Mouse (Mus musculus): ENCODE data around the gene Cfap157. TPM values are rescaled to one million over a fixed set of nuclear protein-coding genes. Genes with fewer than 3 reads are reported as not detected.
A peak's percentile ranks its signal among the peaks of the same experiment; 100 is the strongest.

Cfap157 gene
- polyA plus RNA-seq, 1 experiment from 2014 or later: 2.0 TPM

GRCm38 (mm10) chr2:32759001-32759400, 25.2 kb downstream of the Cfap157 start:
- H3K4me2 ChIP-seq (replicated peaks): no peak overlapping the region
- H3K9ac ChIP-seq (replicated peaks): peak overlapping the region; percentile 34
- no peak overlapping the region for H3K27ac ChIP-seq
- 86% methylated on average over 2 of the region's 2 CpGs for WGBS
- H3K9me3 ChIP-seq: no peaks in the 10 kb centered on the region
- peaks cover 54% of the 10 kb centered on the region for H3K36me3 ChIP-seq
- H3K4me3 ChIP-seq (replicated peaks): no peak overlapping the region
- no peaks in the 10 kb centered on the region for H3K27me3 ChIP-seq
- peaks cover 20% of the 10 kb centered on the region for H3K4me1 ChIP-seq (replicated peaks)
- ATAC-seq: no peak

- Histone ChIP-seq H3K4me3 (replicated peaks) (no peak overlapping the region), H3K36me3 (peaks cover 57% of the 10 kb centered on the region), H3K27ac (no peak overlapping the region), H3K27me3 (no peaks in the 10 kb centered on the region), H3K9ac (replicated peaks) (peak overlapping the region; percentile 34), H3K4me1 (replicated peaks) (peaks cover 20% of the 10 kb centered on the region), H3K4me2 (replicated peaks) (no peak overlapping the region; the same call in 1 of the 2 replicates), H3K9me3 (no peaks in the 10 kb centered on the region)
- WGBS: 72% methylated on average over 8 of the region's 8 CpGs
- ATAC-seq: no peak
These were observed 25.7 kb downstream of the Cfap157 start for GRCm38 (mm10) chr2:32758503-32758902.

- Histone ChIP-seq H3K9me3 (no peaks in the 10 kb centered on the region), H3K27ac (peak within 1 kb of the TSS; percentile 90), H3K4me2 (replicated peaks) (peak within 1 kb of the TSS; percentile 50), H3K36me3 (peaks cover 56% of the 10 kb centered on the region), H3K4me3 (replicated peaks) (peak within 1 kb of the TSS; percentile 72), H3K27me3 (no peaks in the 10 kb centered on the region), H3K4me1 (replicated peaks) (peaks cover 27% of the 10 kb centered on the region), H3K9ac (replicated peaks) (peak within 1 kb of the TSS; percentile 90)
- WGBS: under 1% methylated on average over 66 of the region's 66 CpGs
- ATAC-seq: peak; percentile 93
These were observed 27.0 kb downstream of the Cfap157 start, which contains the start of gene Tor2a for GRCm38 (mm10) chr2:32757056-32757845. Gene Tor2a, plus strand, starts transcription at chr2:32757234.

- Histone ChIP-seq H3K36me3 (peaks cover 50% of the 10 kb centered on the region), H3K9me3 (no peaks in the 10 kb centered on the region), H3K4me1 (replicated peaks) (peaks cover 33% of the 10 kb centered on the region), H3K4me2 (replicated peaks) (peak overlapping the region; percentile 50), H3K27ac (no peak overlapping the region), H3K4me3 (replicated peaks) (peak overlapping the region; percentile 72; the same call in 1 of the 2 replicates), H3K9ac (replicated peaks) (no peak overlapping the region), H3K27me3 (no peaks in the 10 kb centered on the region)
- 28% methylated on average over 6 of the region's 6 CpGs for WGBS
- peak; percentile 48; the same call in 1 of the 2 replicates for ATAC-seq
These were observed 27.6 kb downstream of the Cfap157 start for GRCm38 (mm10) chr2:32756674-32757055.

GRCm38 (mm10) chr2:32752181-32752580, 32.0 kb downstream of the Cfap157 start:
- Histone ChIP-seq H3K36me3 (peaks cover 54% of the 10 kb centered on the region), H3K4me2 (replicated peaks) (peak overlapping the region; percentile 52), H3K9me3 (no peaks in the 10 kb centered on the region), H3K9ac (replicated peaks) (peak overlapping the region; percentile 53; the same call in 1 of the 2 replicates), H3K27ac (peak overlapping the region; percentile 81; the same call in 1 of the 2 replicates), H3K4me3 (replicated peaks) (peak overlapping the region; percentile 30), H3K27me3 (no peaks in the 10 kb centered on the region), H3K4me1 (replicated peaks) (peaks cover 31% of the 10 kb centered on the region)
- ATAC-seq: no peak
- 58% methylated on average over 10 of the region's 10 CpGs for WGBS

- H3K4me2 ChIP-seq (replicated peaks): peak overlapping the region; percentile 52
- peak overlapping the region; percentile 53 for H3K9ac ChIP-seq (replicated peaks)
- no peaks in the 10 kb centered on the region for H3K27me3 ChIP-seq
- WGBS: 27% methylated on average over 8 of the region's 10 CpGs
- peaks cover 59% of the 10 kb centered on the region for H3K36me3 ChIP-seq
- H3K4me1 ChIP-seq (replicated peaks): peaks cover 29% of the 10 kb centered on the region
- H3K9me3 ChIP-seq: no peaks in the 10 kb centered on the region
- H3K4me3 ChIP-seq (replicated peaks): peak overlapping the region; percentile 30
- ATAC-seq: no peak
- H3K27ac ChIP-seq: peak overlapping the region; percentile 81
These were observed 32.6 kb downstream of the Cfap157 start for GRCm38 (mm10) chr2:32751665-32752033.

- 7% methylated on average over 31 of the region's 31 CpGs for WGBS
- peak overlapping the region; percentile 30 for H3K4me3 ChIP-seq (replicated peaks)
- H3K4me2 ChIP-seq (replicated peaks): peak overlapping the region; percentile 52
- H3K27me3 ChIP-seq: no peaks in the 10 kb centered on the region
- H3K4me1 ChIP-seq (replicated peaks): peaks cover 28% of the 10 kb centered on the region
- H3K27ac ChIP-seq: peak overlapping the region; percentile 81
- ATAC-seq: peak; percentile 88
- H3K9me3 ChIP-seq: no peaks in the 10 kb centered on the region
- peak overlapping the region; percentile 53 for H3K9ac ChIP-seq (replicated peaks)
- H3K36me3 ChIP-seq: peaks cover 65% of the 10 kb centered on the region
These were observed 33.2 kb downstream of the Cfap157 start for GRCm38 (mm10) chr2:32750887-32751664.

- Histone ChIP-seq H3K4me3 (replicated peaks) (no peak overlapping the region), H3K9me3 (no peaks in the 10 kb centered on the region), H3K9ac (replicated peaks) (no peak overlapping the region), H3K27ac (peak overlapping the region; percentile 81; the same call in 1 of the 2 replicates), H3K4me1 (replicated peaks) (peaks cover 28% of the 10 kb centered on the region), H3K36me3 (peaks cover 74% of the 10 kb centered on the region), H3K4me2 (replicated peaks) (no peak overlapping the region; the same call in 1 of the 2 replicates), H3K27me3 (no peaks in the 10 kb centered on the region)
- 77% methylated on average over 7 of the region's 7 CpGs for WGBS
- no peak for ATAC-seq
These were observed 34.0 kb downstream of the Cfap157 start for GRCm38 (mm10) chr2:32750199-32750598.

GRCm38 (mm10) chr2:32749082-32749481, 35.1 kb downstream of the Cfap157 start:
- H3K27me3 ChIP-seq: no peaks in the 10 kb centered on the region
- H3K9ac ChIP-seq (replicated peaks): no peak overlapping the region
- no peak overlapping the region for H3K27ac ChIP-seq
- no peak overlapping the region for H3K4me2 ChIP-seq (replicated peaks)
- H3K9me3 ChIP-seq: no peaks in the 10 kb centered on the region
- H3K4me1 ChIP-seq (replicated peaks): peaks cover 35% of the 10 kb centered on the region
- WGBS: 92% methylated on average over 16 of the region's 16 CpGs
- ATAC-seq: no peak
- peaks cover 72% of the 10 kb centered on the region for H3K36me3 ChIP-seq
- no peak overlapping the region for H3K4me3 ChIP-seq (replicated peaks)

GRCm38 (mm10) chr2:32744272-32744982, 39.8 kb downstream of the Cfap157 start:
- H3K36me3 ChIP-seq: peaks cover 47% of the 10 kb centered on the region
- no peak for ATAC-seq
- H3K9ac ChIP-seq (replicated peaks): peak overlapping the region; percentile 32; the same call in 1 of the 2 replicates

GRCm38 (mm10) chr2:32742173-32742531, 42.1 kb downstream of the Cfap157 start:
- Histone ChIP-seq H3K27me3 (peaks cover 4% of the 10 kb centered on the region; the same call in 1 of the 2 replicates), H3K4me2 (replicated peaks) (peak overlapping the region; percentile 84), H3K4me1 (replicated peaks) (peaks cover 44% of the 10 kb centered on the region), H3K9me3 (no peaks in the 10 kb centered on the region), H3K9ac (replicated peaks) (peak overlapping the region; percentile 87), H3K36me3 (peaks cover 28% of the 10 kb centered on the region), H3K27ac (peak overlapping the region; percentile 88), H3K4me3 (replicated peaks) (peak overlapping the region; percentile 75)
- WGBS: 1% methylated on average over 12 of the region's 18 CpGs
- peak; percentile 94 for ATAC-seq

More at GRCm38 (mm10) chr2:32744272-32744982, 39.8 kb downstream of the Cfap157 start:
- no peaks in the 10 kb centered on the region for H3K9me3 ChIP-seq
- H3K4me3 ChIP-seq (replicated peaks): no peak overlapping the region
- peaks cover 4% of the 10 kb centered on the region; the same call in 1 of the 2 replicates for H3K27me3 ChIP-seq
- 82% methylated on average over 15 of the region's 15 CpGs for WGBS
- peaks cover 40% of the 10 kb centered on the region for H3K4me1 ChIP-seq (replicated peaks)
- no peak overlapping the region for H3K4me2 ChIP-seq (replicated peaks)
- H3K27ac ChIP-seq: no peak overlapping the region

Data from midbrain, embryonic 13.5 days (tissue).